Mouse (Mus musculus): ENCODE measurements around the gene Krtap31-1. TPM values are rescaled to one million over a fixed set of nuclear protein-coding genes. Genes with fewer than 3 reads are reported as not detected.

The Krtap31-1 gene
- polyA plus RNA-seq (2015; fragmentation: Nextera tagmentation; extraction: Ambion mirVana): not detected in 2 replicates

DNA sequence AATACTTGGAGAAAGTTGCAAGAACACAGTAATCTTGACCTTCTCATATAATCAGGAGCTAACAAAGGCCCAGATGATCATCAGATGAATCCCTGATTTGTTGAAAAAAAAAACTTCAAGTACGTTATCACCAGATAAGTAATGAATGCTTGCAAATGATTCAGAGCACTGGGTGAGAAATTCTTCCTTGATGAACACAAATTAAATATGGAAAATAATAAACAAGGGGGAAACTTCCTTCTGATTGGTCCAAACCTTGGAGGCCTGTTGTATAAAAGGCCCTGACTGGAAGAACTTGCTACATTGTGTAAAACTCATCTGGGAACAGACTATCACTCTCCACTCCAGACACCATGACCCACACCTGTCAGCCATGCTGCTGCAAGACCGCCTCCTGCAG, at the start of gene Krtap31-1:
Krtap31-1 (plus strand) TSS at position 301 of the 400 bp plus-strand sequence.

GRCm38 (mm10) chr11:99864176-99864575, 43.5 kb upstream of the Krtap31-1 start, which contains the start of gene Gm11559:
Gene Gm11559 (plus strand): TSS chr11:99864476.

GRCm38 (mm10) chr11:99873089-99873488, 34.6 kb upstream of the Krtap31-1 start, which contains the start of gene Krtap9-1:
Gene Krtap9-1 (plus strand): TSS chr11:99873389.

DNA sequence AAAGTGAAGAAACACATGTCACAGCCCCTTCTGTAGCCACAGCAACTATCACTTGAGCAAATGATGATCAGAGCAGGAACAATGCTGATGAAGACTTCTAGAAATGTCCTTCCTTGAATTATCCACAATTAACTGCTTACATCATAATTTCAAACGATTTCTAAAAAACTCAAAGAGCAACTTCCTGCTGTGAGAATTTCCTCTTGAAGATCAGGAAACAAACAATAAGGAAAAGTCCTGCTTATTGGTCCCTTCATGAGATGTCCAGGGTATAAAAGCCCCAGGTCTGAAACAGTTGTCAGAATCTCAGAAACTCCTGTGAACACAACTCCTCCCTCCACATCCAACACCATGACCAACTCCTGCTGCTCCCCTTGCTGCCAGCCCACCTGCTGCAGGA, 28.8 kb upstream of the Krtap31-1 start, which contains the start of gene Gm11567:
Gm11567 (plus strand) TSS at position 301 of the 400 bp plus-strand sequence.

DNA sequence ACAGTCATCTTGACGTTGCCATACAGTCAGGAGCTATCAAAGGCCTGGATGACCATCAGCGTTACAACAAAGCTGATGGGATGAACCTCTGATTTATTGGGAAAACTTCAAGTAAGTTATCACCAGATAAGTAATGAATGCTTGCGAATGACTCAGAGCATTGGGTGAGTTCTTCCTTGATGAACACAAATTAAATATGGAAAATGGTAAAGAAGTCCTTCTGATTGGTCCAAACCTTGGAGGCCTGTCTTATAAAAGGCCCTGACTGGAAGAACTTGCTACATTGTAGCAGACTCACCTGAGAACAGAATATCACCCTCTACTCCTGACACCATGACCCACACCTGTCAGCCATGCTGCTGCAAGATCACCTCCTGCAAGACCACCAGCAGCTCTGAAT, 6.7 kb downstream of the Krtap31-1 start, which contains the start of gene Gm11565:
Gm11565 (plus strand) TSS at position 301 of the 400 bp plus-strand sequence.

DNA sequence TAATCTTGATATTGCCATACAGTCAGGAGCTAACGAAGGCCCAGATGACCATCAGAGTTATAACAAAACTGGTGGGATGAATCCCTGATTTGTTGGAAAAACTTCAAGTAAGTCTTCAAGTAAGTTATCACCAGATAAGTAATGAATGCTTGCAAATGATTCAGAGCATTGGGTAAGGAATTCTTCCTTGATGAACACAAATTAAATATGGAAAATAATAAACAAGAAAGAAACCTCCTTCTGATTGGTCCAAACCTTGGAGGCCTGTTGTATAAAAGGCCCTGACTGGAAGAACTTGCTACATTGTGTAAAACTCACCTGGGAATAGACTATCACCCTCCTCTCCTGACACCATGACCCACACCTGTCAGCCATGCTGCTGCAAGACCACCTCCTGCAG, 28.3 kb downstream of the Krtap31-1 start, which contains the start of gene Krtap31-2:
Krtap31-2 (plus strand) TSS at position 301 of the 400 bp plus-strand sequence.

GRCm38 (mm10) chr11:99948175-99948574, 40.5 kb downstream of the Krtap31-1 start, which contains the start of gene Krtap9-5:
Gene Krtap9-5 (plus strand): TSS chr11:99948475.

Other genes with a start within 250 kb of the Krtap31-1 start
- not detected in 2 replicates for gene Gm11563, start 249.0 kb upstream of the Krtap31-1 start, polyA plus RNA-seq (2015; fragmentation: Nextera tagmentation; extraction: Ambion mirVana)
- gene Krtap4-6, start 242.0 kb upstream of the Krtap31-1 start, polyA plus RNA-seq (2015; fragmentation: Nextera tagmentation; extraction: Ambion mirVana): not detected in 2 replicates
- gene Gm14190, start 217.2 kb upstream of the Krtap31-1 start, polyA plus RNA-seq (2015; fragmentation: Nextera tagmentation; extraction: Ambion mirVana): not detected in 2 replicates
- gene Gm14180, start 173.6 kb upstream of the Krtap31-1 start, polyA plus RNA-seq (2015; fragmentation: Nextera tagmentation; extraction: Ambion mirVana): not detected in 2 replicates
- not detected in 2 replicates for gene Gm11595, start 135.0 kb upstream of the Krtap31-1 start, polyA plus RNA-seq (2015; fragmentation: Nextera tagmentation; extraction: Ambion mirVana)
- not detected in 2 replicates for gene Krtap4-8, start 127.2 kb upstream of the Krtap31-1 start, polyA plus RNA-seq (2015; fragmentation: Nextera tagmentation; extraction: Ambion mirVana)
- gene Krtap4-9, start 122.7 kb upstream of the Krtap31-1 start, polyA plus RNA-seq (2015; fragmentation: Nextera tagmentation; extraction: Ambion mirVana): not detected in 2 replicates
- not detected in 2 replicates for gene Gm11596, start 114.5 kb upstream of the Krtap31-1 start, polyA plus RNA-seq (2015; fragmentation: Nextera tagmentation; extraction: Ambion mirVana)
- not detected in 2 replicates for gene Gm11569, start 109.0 kb upstream of the Krtap31-1 start, polyA plus RNA-seq (2015; fragmentation: Nextera tagmentation; extraction: Ambion mirVana)
- gene Gm11554, start 103.5 kb upstream of the Krtap31-1 start, polyA plus RNA-seq (2015; fragmentation: Nextera tagmentation; extraction: Ambion mirVana): not detected in 2 replicates
- not detected in 2 replicates for gene Krtap4-13, start 98.0 kb upstream of the Krtap31-1 start, polyA plus RNA-seq (2015; fragmentation: Nextera tagmentation; extraction: Ambion mirVana)
- gene Gm11564, start 92.3 kb upstream of the Krtap31-1 start, polyA plus RNA-seq (2015; fragmentation: Nextera tagmentation; extraction: Ambion mirVana): not detected in 2 replicates
- not detected in 2 replicates for gene 2300003K06Rik, start 69.9 kb upstream of the Krtap31-1 start, polyA plus RNA-seq (2015; fragmentation: Nextera tagmentation; extraction: Ambion mirVana)
- not detected in 2 replicates for gene Krtap4-16, start 56.3 kb upstream of the Krtap31-1 start, polyA plus RNA-seq (2015; fragmentation: Nextera tagmentation; extraction: Ambion mirVana)
- not detected in 2 replicates for gene Gm11568, start 50.0 kb upstream of the Krtap31-1 start, polyA plus RNA-seq (2015; fragmentation: Nextera tagmentation; extraction: Ambion mirVana)
- gene Gm11559, start 43.4 kb upstream of the Krtap31-1 start, polyA plus RNA-seq (2015; fragmentation: Nextera tagmentation; extraction: Ambion mirVana): not detected in 2 replicates
- gene Krtap9-1, start 34.5 kb upstream of the Krtap31-1 start, polyA plus RNA-seq (2015; fragmentation: Nextera tagmentation; extraction: Ambion mirVana): not detected in 2 replicates
- not detected in 2 replicates for gene Gm11567, start 28.7 kb upstream of the Krtap31-1 start, polyA plus RNA-seq (2015; fragmentation: Nextera tagmentation; extraction: Ambion mirVana)
- gene Gm11565, start 6.8 kb downstream of the Krtap31-1 start, polyA plus RNA-seq (2015; fragmentation: Nextera tagmentation; extraction: Ambion mirVana): not detected in 2 replicates
- gene Krtap31-2, start 28.4 kb downstream of the Krtap31-1 start, polyA plus RNA-seq (2015; fragmentation: Nextera tagmentation; extraction: Ambion mirVana): not detected in 2 replicates
- not detected in 2 replicates for gene Krtap9-5, start 40.6 kb downstream of the Krtap31-1 start, polyA plus RNA-seq (2015; fragmentation: Nextera tagmentation; extraction: Ambion mirVana)
- not detected in 2 replicates for gene Krtap29-1, start 71.1 kb downstream of the Krtap31-1 start, polyA plus RNA-seq (2015; fragmentation: Nextera tagmentation; extraction: Ambion mirVana)
- gene Krtap16-1, start 78.7 kb downstream of the Krtap31-1 start, polyA plus RNA-seq (2015; fragmentation: Nextera tagmentation; extraction: Ambion mirVana): not detected in 2 replicates
- gene Krtap17-1, start 86.1 kb downstream of the Krtap31-1 start, polyA plus RNA-seq (2015; fragmentation: Nextera tagmentation; extraction: Ambion mirVana): not detected in 2 replicates
- not detected in 2 replicates for gene Krt33a, start 108.3 kb downstream of the Krtap31-1 start, polyA plus RNA-seq (2015; fragmentation: Nextera tagmentation; extraction: Ambion mirVana)
- not detected in 2 replicates for gene Krt33b, start 121.9 kb downstream of the Krtap31-1 start, polyA plus RNA-seq (2015; fragmentation: Nextera tagmentation; extraction: Ambion mirVana)
- not detected in 2 replicates for gene Krt34, start 133.6 kb downstream of the Krtap31-1 start, polyA plus RNA-seq (2015; fragmentation: Nextera tagmentation; extraction: Ambion mirVana)
- not detected in 2 replicates for gene Krt31, start 142.6 kb downstream of the Krtap31-1 start, polyA plus RNA-seq (2015; fragmentation: Nextera tagmentation; extraction: Ambion mirVana)
- not detected in 2 replicates for gene Krt32, start 180.3 kb downstream of the Krtap31-1 start, polyA plus RNA-seq (2015; fragmentation: Nextera tagmentation; extraction: Ambion mirVana)
- gene Krt35, start 188.3 kb downstream of the Krtap31-1 start, polyA plus RNA-seq (2015; fragmentation: Nextera tagmentation; extraction: Ambion mirVana): not detected in 2 replicates
- gene Krt36, start 197.7 kb downstream of the Krtap31-1 start, polyA plus RNA-seq (2015; fragmentation: Nextera tagmentation; extraction: Ambion mirVana): 0.12 and 0.14 TPM in 2 replicates
- gene Krt13, start 213.6 kb downstream of the Krtap31-1 start, polyA plus RNA-seq (2015; fragmentation: Nextera tagmentation; extraction: Ambion mirVana): 0.33 and 5.9 TPM in 2 replicates
- gene Krt15, start 228.0 kb downstream of the Krtap31-1 start, polyA plus RNA-seq (2015; fragmentation: Nextera tagmentation; extraction: Ambion mirVana): 0.66 and 2.0 TPM in 2 replicates
- gene Krt19, start 240.7 kb downstream of the Krtap31-1 start, polyA plus RNA-seq (2015; fragmentation: Nextera tagmentation; extraction: Ambion mirVana): 37.9 and 40.8 TPM in 2 replicates